Mouse (Mus musculus) heart, postnatal 0 days (tissue): ENCODE results near the gene Pold2. TPM values are rescaled to one million over a fixed set of nuclear protein-coding genes. Genes with fewer than 3 reads are reported as not detected.

ENCODE experiments used
- ATAC-seq: fragments of 200-750 bp; cut with Nextera tagmentation; 2 replicates; pipeline ENCODE4 v1.8.0; 2017; ENCODE audit warnings: low read depth, moderate number of reproducible peaks, moderate library complexity; ENCODE audit not compliant: insufficient read depth
- DNase-seq: peaks from one replicate; pipeline ENCODE4 v3.0.0-alpha.2; 2016; ENCODE audit warnings: low spot score
- H3K27ac ChIP-seq: fragments of 300-500 bp; sonication (generic); 2 replicates; pipeline ENCODE4 v1.5.1; 2014; ENCODE audit warnings: low read depth, mild to moderate bottlenecking
- H3K27me3 ChIP-seq: fragments of 300-500 bp; sonication (generic); 2 replicates; pipeline ENCODE4 v1.6.1; 2014; ENCODE audit warnings: low read length, mixed read lengths; ENCODE audit not compliant: control insufficient read depth, insufficient read depth
- H3K36me3 ChIP-seq: fragments of 300-500 bp; sonication (generic); replicated peaks from 2 replicates; pipeline ENCODE4 v1.6.1; 2014; ENCODE audit warnings: low read length, mixed read lengths; ENCODE audit not compliant: control insufficient read depth, insufficient read depth
- H3K4me1 ChIP-seq: fragments of 300-500 bp; sonication (generic); 2 replicates; pipeline ENCODE4 v1.6.1; 2014; ENCODE audit warnings: antibody characterized with exemption; ENCODE audit not compliant: control insufficient read depth, insufficient read depth
- H3K4me2 ChIP-seq: fragments of 300-500 bp; sonication (generic); 2 replicates; pipeline ENCODE4 v1.6.1; 2014; ENCODE audit warnings: low read depth, mild to moderate bottlenecking, low read length, moderate library complexity
- H3K4me3 ChIP-seq: fragments of 300-500 bp; sonication (generic); 2 replicates; pipeline ENCODE4 v1.5.1; 2014; ENCODE audit warnings: low read depth, low read length
- H3K9ac ChIP-seq: fragments of 300-500 bp; sonication (generic); replicated peaks from 2 replicates; pipeline ENCODE4 v1.6.1; 2014; ENCODE audit warnings: low read depth, low read length, mixed read lengths
- H3K9me3 ChIP-seq: fragments of 300-500 bp; sonication (generic); replicated peaks from 2 replicates; pipeline ENCODE4 v1.6.1; 2016; ENCODE audit warnings: low read length; ENCODE audit not compliant: control insufficient read depth
- CTCF ChIP-seq: IDR thresholded peaks from 2 replicates; pipeline ENCODE4 v1.5.1; 2016; ENCODE audit warnings: antibody characterized with exemption, control low read depth, low read depth
- EP300 ChIP-seq: IDR thresholded peaks from 2 replicates; pipeline ENCODE4 v1.6.1; 2016; ENCODE audit warnings: antibody characterized with exemption, low read depth
- WGBS: fragments of 180-500 bp; shearing (Covaris S2); extraction: QIAGEN DNeasy Blood & Tissue Kit; methylation state at CpG from one replicate; pipeline ENCODE4 v1.1.7; 2014; 5-methylcytosine and 5-hydroxymethylcytosine counted together
- polyA plus RNA-seq: library from polyadenylated mRNA; unstranded; fragments of >200 nt; fragmentation: Nextera tagmentation; extraction: Ambion mirVana; gene quantifications from 2 replicates; pipeline ENCODE4 v1.2.1, GENCODE M21; 2015
- total RNA-seq: library from RNA; depleted of rRNA; stranded (reverse); fragments of >200 nt; gene quantifications from 2 replicates; pipeline ENCODE4 v1.2.3, GENCODE M21; 2014; ENCODE audit warnings: low replicate concordance

Gene Pold2
- total and polyA plus RNA-seq, 2 experiments from 2014 or later: 23.9 to 54.6 TPM

DNA sequence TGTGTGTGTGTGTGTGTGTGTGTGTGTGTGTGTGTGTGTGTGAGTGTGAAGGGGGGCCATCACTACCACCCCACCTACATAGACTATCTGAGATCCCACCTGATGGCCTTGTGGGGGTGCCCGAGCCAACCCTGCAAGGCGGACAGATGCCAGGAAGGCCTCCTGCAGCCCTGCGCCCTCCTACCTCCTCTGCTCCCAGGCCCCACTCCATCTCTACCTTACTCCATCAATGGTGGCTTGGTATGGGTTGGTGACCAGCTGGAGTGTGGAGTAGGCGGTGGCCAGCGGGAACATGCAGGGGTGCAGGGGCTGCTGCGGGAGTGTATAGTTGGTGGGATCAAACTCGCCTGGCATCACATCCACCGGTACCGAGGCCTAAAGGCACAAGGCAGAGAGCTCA lies 4.9 kb downstream of the Pold2 start:
- H3K4me2 ChIP-seq: no peak overlapping the region
- no peak for DNase-seq
- 92% methylated on average over 9 of the region's 9 CpGs for WGBS
- H3K4me1 ChIP-seq: peaks cover 9% of the 10 kb centered on the region
- ATAC-seq: no peak
- H3K9ac ChIP-seq: no peak overlapping the region
- H3K9me3 ChIP-seq: no peaks in the 10 kb centered on the region
- no peak overlapping the region for H3K27ac ChIP-seq
- H3K36me3 ChIP-seq: peaks cover 51% of the 10 kb centered on the region
- TF ChIP-seq CTCF (no peak), EP300 (no peak)
- no peak overlapping the region for H3K4me3 ChIP-seq
- no peaks in the 10 kb centered on the region for H3K27me3 ChIP-seq

DNA sequence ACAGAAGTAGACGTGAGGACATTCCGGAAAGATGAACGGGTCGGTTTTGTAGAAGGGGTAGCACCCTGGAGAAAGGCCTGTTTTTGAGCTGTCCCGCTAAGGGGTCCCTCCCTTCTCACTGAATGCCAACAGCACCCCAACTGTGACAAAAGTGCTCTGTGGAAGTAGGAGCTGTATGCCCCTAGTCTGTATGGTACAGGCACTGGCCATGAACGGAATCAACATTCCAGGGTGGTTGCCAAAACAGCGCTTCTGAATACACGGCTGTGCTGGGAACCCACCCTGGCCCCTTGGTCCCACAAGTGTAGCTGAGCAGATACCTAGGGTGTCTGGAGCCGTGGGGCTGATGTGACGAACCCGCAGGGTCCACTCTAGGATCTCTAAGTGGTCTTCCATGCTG lies 5.4 kb downstream of the Pold2 start:
- Histone ChIP-seq H3K9ac (no peak overlapping the region), H3K4me3 (no peak overlapping the region), H3K4me2 (no peak overlapping the region), H3K9me3 (no peaks in the 10 kb centered on the region), H3K27ac (no peak overlapping the region), H3K36me3 (peaks cover 51% of the 10 kb centered on the region), H3K27me3 (no peaks in the 10 kb centered on the region), H3K4me1 (peaks cover 8% of the 10 kb centered on the region)
- TF ChIP-seq CTCF: no peak
- TF ChIP-seq EP300: no peak
- ATAC-seq (no peak), DNase-seq (no peak)
- WGBS: 95% methylated on average over 11 of the region's 11 CpGs

DNA sequence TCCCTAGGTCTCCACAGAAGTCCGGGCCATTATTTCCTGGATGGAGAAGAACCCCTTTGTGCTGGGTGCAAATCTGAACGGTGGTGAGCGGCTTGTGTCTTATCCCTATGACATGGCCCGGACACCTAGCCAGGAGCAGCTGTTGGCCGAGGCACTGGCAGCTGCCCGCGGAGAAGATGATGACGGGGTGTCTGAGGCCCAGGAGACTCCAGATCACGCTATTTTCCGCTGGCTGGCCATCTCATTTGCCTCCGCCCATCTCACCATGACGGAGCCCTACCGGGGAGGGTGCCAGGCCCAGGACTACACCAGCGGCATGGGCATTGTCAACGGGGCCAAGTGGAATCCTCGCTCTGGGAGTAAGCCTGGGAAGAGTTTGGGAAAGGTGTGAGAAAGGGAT lies 8.0 kb downstream of the Pold2 start:
- H3K4me1 ChIP-seq: no peaks in the 10 kb centered on the region
- no peak for DNase-seq
- H3K4me3 ChIP-seq: no peak overlapping the region
- H3K9ac ChIP-seq: no peak overlapping the region
- no peaks in the 10 kb centered on the region for H3K9me3 ChIP-seq
- no peaks in the 10 kb centered on the region for H3K27me3 ChIP-seq
- H3K4me2 ChIP-seq: no peak overlapping the region
- H3K36me3 ChIP-seq: peaks cover 47% of the 10 kb centered on the region
- TF ChIP-seq EP300 (no peak), CTCF (no peak)
- no peak overlapping the region for H3K27ac ChIP-seq
- no peak for ATAC-seq
- WGBS: 81% methylated on average over 16 of the region's 16 CpGs

DNA sequence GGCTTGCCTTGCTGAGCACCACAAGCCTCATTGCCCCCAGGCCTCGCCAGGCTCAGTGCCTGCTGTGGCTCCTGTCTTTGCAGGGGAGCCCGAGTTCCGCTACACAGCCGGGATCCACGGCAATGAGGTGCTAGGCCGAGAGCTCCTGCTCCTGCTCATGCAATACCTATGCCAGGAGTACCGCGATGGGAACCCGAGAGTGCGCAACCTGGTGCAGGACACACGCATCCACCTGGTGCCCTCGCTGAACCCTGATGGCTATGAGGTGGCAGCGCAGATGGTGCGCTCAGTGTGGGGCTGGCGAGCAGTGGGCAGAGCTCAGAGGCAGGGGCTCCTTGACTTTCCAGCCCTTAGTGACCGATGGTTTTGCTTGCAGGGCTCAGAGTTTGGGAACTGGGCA lies 8.8 kb downstream of the Pold2 start:
- no peak for TF ChIP-seq CTCF
- TF ChIP-seq EP300: no peak
- Histone ChIP-seq H3K4me1 (no peaks in the 10 kb centered on the region), H3K9ac (no peak overlapping the region), H3K36me3 (peaks cover 40% of the 10 kb centered on the region), H3K4me3 (no peak overlapping the region), H3K4me2 (no peak overlapping the region), H3K27me3 (no peaks in the 10 kb centered on the region), H3K27ac (no peak overlapping the region), H3K9me3 (no peaks in the 10 kb centered on the region)
- DNase-seq: no peak
- WGBS: 91% methylated on average over 16 of the region's 16 CpGs
- no peak for ATAC-seq

DNA sequence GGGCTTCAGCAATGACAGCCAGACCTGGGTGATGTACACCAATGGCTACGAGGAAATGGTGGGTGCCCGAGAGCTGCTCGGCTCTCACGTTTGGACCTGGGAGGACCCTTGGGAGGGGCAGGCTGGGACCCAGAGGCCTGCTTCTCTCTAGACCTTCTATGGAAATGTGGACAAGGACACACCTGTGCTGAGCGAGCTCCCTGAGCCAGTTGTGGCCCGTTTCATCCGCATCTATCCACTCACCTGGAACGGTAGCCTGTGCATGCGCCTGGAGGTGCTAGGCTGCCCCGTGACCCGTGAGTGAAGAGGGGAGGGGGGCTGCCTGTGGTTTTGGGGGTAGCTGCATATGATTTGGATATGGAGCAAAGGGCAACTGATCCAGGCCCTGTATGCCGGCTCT lies 9.8 kb downstream of the Pold2 start:
- 89% methylated on average over 12 of the region's 12 CpGs for WGBS
- no peak overlapping the region for H3K9ac ChIP-seq
- no peak overlapping the region for H3K4me3 ChIP-seq
- H3K9me3 ChIP-seq: no peaks in the 10 kb centered on the region
- peaks cover 30% of the 10 kb centered on the region for H3K36me3 ChIP-seq
- DNase-seq (no peak), ATAC-seq (no peak)
- H3K4me2 ChIP-seq: no peak overlapping the region
- no peaks in the 10 kb centered on the region for H3K27me3 ChIP-seq
- TF ChIP-seq CTCF (no peak), EP300 (no peak)
- H3K4me1 ChIP-seq: no peaks in the 10 kb centered on the region
- H3K27ac ChIP-seq: no peak overlapping the region

DNA sequence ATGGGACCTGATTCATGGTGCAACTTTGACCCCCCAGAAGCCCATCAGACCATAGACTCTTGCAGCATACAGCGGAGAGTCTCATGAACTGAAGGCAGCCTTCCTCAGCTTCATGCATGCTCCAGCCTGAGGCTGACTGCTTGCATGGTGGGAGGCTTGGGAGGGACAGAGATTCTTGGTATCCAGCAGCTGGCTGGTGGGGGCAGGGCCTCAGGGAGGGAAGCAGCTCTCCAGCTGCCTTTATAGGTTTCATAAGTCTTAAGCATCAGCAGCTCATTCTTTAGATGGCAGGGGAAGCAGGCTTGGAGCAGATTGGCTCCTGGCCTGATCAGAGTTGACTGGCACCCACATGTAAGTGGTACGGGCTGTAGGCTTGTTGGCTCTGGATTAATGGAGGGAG lies 10.9 kb downstream of the Pold2 start:
- peaks cover 19% of the 10 kb centered on the region; the same call in 1 of the 2 replicates for H3K36me3 ChIP-seq
- no peak for ATAC-seq
- TF ChIP-seq CTCF: no peak
- TF ChIP-seq EP300: no peak

More for the DNA sequence above, 10.9 kb downstream of the Pold2 start:
- H3K27me3 ChIP-seq: no peaks in the 10 kb centered on the region
- H3K4me1 ChIP-seq: 0 out of 2 replicates have a peak, but pooled peaks cover 5% of the 10 kb centered on the region
- H3K4me2 ChIP-seq: no peak overlapping the region
- no peak overlapping the region for H3K27ac ChIP-seq
- H3K9ac ChIP-seq: no peak overlapping the region
- DNase-seq: no peak
- H3K9me3 ChIP-seq: no peaks in the 10 kb centered on the region
- H3K4me3 ChIP-seq: no peak overlapping the region
- 88% methylated on average over 2 of the region's 2 CpGs for WGBS
